8 mouse cellular contexts compared by ENCODE assay signal in genomic region chr1:52630248-52630936, GRCm38 (mm10). TPM values are rescaled to one million over a fixed set of nuclear protein-coding genes. Genes with fewer than 3 reads are reported as not detected.
DNase-seq lines count a peak whose midpoint lies in the region; ATAC-seq lines count a peak whose summit lies in the region.

Nemp2 (plus strand) TSS chr1:52630703.

- intact Hi-C loops in left cerebral cortex, postnatal 4 days (cut with DNase I) = loop anchor here (2.0 to 10.0 kb wide), 3 partner anchors 130 to 404 kb away; partner anchors contain the start of gene Nab1

- under 1% methylated on average over 44 of the region's 44 CpGs for WGBS in embryonic facial prominence, embryonic 10.5 days
- WGBS in midbrain, embryonic 11.5 days = under 1% methylated on average over 44 of the region's 44 CpGs

- no peaks in the 10 kb centered on the region for H3K27me3 ChIP-seq in embryonic facial prominence, embryonic 10.5 days (replicated peaks; ENCODE audit: low read depth, poor library complexity, severe bottlenecking)
- H3K27me3 ChIP-seq in midbrain, embryonic 11.5 days (ENCODE audit: control insufficient read depth, insufficient read depth, low read length) = no peaks in the 10 kb centered on the region

- H3K27ac ChIP-seq in embryonic facial prominence, embryonic 10.5 days (replicated peaks) = peak within 1 kb of the TSS; percentile 97
- H3K27ac ChIP-seq in midbrain, embryonic 11.5 days (ENCODE audit: low read depth, low read length) = no peak within 1 kb of the TSS

- peak within 1 kb of the TSS; percentile 42 for H3K4me2 ChIP-seq in midbrain, embryonic 11.5 days

- H3K4me1 ChIP-seq in embryonic facial prominence, embryonic 10.5 days = peaks cover 11% of the 10 kb centered on the region
- H3K4me1 ChIP-seq in midbrain, embryonic 11.5 days (ENCODE audit: control insufficient read depth, insufficient read depth, low read length) = peaks cover 7% of the 10 kb centered on the region; the same call in 1 of the 2 replicates

- H3K36me3 ChIP-seq in embryonic facial prominence, embryonic 10.5 days (replicated peaks) = peaks cover 11% of the 10 kb centered on the region; the same call in 1 of the 2 replicates
- H3K36me3 ChIP-seq in midbrain, embryonic 11.5 days (ENCODE audit: control insufficient read depth, insufficient read depth, low read length) = no peaks in the 10 kb centered on the region

- H3K9ac ChIP-seq in midbrain, embryonic 11.5 days (ENCODE audit: low read length) = peak within 1 kb of the TSS; percentile 87

- DNase-seq in adrenal gland, postnatal 14 days = peak; percentile 95
- DNase-seq in embryonic facial prominence, embryonic 10.5 days (ENCODE audit: low spot score) = peak; percentile 96
- peak; percentile 90 for DNase-seq in kidney, adult 11 months
- peak; percentile 95 for DNase-seq in left cerebral cortex, postnatal 4 days
- peak; percentile 98 for DNase-seq in midbrain, embryonic 11.5 days (ENCODE audit: low spot score, missing footprints)
- peak; percentile 97 for DNase-seq in right cerebral cortex, postnatal 4 days
- peak; percentile 88 for DNase-seq in yolk sac, embryonic 10.5 days (ENCODE audit: low spot score)

- ATAC-seq in granulocyte monocyte progenitor cell, adult 5-6 weeks (replicated peaks; ENCODE audit: poor library complexity, severe bottlenecking) = peak; percentile 98
- ATAC-seq in midbrain, embryonic 11.5 days (ENCODE audit: low FRiP score) = peak; percentile 97

- H3K9me3 ChIP-seq in embryonic facial prominence, embryonic 10.5 days = no peaks in the 10 kb centered on the region
- H3K9me3 ChIP-seq in midbrain, embryonic 11.5 days (ENCODE audit: control insufficient read depth, low read length) = no peaks in the 10 kb centered on the region

- H3K4me3 ChIP-seq in embryonic facial prominence, embryonic 10.5 days = peak within 1 kb of the TSS; percentile 92
- peak within 1 kb of the TSS; percentile 88 for H3K4me3 ChIP-seq in midbrain, embryonic 11.5 days (ENCODE audit: low read depth, low read length)

RNA-seq across cellular contexts. Expression of gene Nemp2, which starts in this region (rescaled TPM):
- 3.2 and 5.4 TPM in 2 replicates for total RNA-seq in adrenal gland, postnatal 14 days (2021)
- polyA plus RNA-seq in embryonic facial prominence, embryonic 10.5 days (2016; fragmentation: Nextera tagmentation; extraction: Ambion mirVana) = 9.3 and 9.4 TPM in 2 replicates
- 9.0 and 18.1 TPM in 2 replicates for total RNA-seq in granulocyte monocyte progenitor cell, adult 5-6 weeks (2014; fragmentation: Nextera tagmentation)
- 9.6 and 10.9 TPM in 2 replicates for total RNA-seq in granulocyte monocyte progenitor cell, adult 5-6 weeks (2017)
- total RNA-seq in left cerebral cortex, postnatal 4 days (2021) = 1 to 10 TPM; 7.7 to 8.8 TPM
- polyA plus RNA-seq in midbrain, embryonic 11.5 days (2014; fragmentation: Nextera tagmentation; extraction: Ambion mirVana) = 9.2 and 12.6 TPM in 2 replicates
